Mouse (Mus musculus): Measurements from ENCODE around the gene Olfr1352.
"Not testable (repeated sequence)": the region's sequence is repeated elsewhere in the genome, so short reads cannot be mapped to it uniquely, and the experiment has no call there.

Gene Olfr1352

GRCm38 (mm10) chr10:78980750-78981149 is at the start of gene Olfr1352:
Gene Olfr1352 (plus strand): TSS chr10:78981050.
- no peak for DNase-seq (ENCODE audit: low spot score)

GRCm38 (mm10) chr10:78950336-78950735 is 30.5 kb upstream of the Olfr1352 start, which contains the start of gene Olfr8:
Gene Olfr8 (plus strand): TSS chr10:78950636.
- not testable (repeated sequence) for DNase-seq (ENCODE audit: low spot score)

GRCm38 (mm10) chr10:78963009-78963408 is 17.8 kb upstream of the Olfr1352 start, which contains the start of gene Olfr1353:
Gene Olfr1353 (plus strand): TSS chr10:78963309.
- not testable (repeated sequence) for DNase-seq (ENCODE audit: low spot score)

- no peak for DNase-seq (ENCODE audit: low spot score)
Measured at GRCm38 (mm10) chr10:79012172-79012571, 31.3 kb downstream of the Olfr1352 start, which contains the start of gene Olfr1351. Gene Olfr1351 (plus strand): TSS chr10:79012472.

- no peak for DNase-seq (ENCODE audit: low spot score)
Measured at GRCm38 (mm10) chr10:79028441-79028840, 47.6 kb downstream of the Olfr1352 start, which contains the start of gene Olfr57. Gene Olfr57 (plus strand): TSS chr10:79028741.

Measured in urinary bladder, postnatal 25 days (tissue).